Mouse (Mus musculus) thymus, postnatal 4 days (tissue): Measurements from ENCODE around the gene Zfp800.

ENCODE experiments used
- DNase-seq: peaks from one replicate; pipeline ENCODE4 v3.0.0; 2021

Zfp800 gene

DNA sequence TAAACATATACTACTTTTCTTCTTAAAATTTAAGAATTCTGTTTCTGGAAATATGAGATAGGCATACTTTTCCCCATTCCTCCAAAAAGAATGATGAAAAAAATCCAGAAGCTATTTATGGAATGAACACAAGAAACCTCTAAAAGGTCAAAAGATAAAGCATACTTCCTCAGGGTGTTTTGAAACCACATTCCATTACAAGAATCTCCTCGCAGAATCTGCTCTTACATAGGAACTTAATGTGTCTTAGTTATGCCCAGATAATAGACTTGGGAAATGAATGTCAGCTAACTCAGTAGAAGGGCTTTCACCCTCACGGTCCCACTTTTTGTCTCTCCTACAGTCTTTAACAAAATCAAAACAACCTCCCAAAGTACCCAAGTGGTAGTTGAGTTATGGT, 203.9 kb downstream of the Zfp800 start:
- no peak for DNase-seq

DNA sequence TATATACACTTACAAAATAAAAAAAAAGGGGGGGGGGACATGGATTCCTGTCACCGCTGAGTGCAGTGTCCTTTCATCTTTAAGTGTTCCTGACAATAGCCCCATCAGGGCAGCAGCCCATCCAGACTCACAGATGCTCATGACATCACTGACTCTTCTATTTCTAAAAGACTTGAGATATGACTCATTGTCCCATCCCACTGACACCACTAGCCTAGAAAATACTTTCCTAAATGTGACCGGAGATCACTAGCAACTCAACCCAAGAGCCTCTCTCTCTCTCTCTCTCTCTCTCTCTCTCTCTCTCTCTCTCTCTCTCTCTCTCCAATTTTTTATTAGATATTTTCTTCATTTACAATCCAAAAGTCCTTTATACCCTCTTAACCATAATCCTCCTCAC, 205.9 kb downstream of the Zfp800 start:
- no peak for DNase-seq
